In the genomic region with DNA sequence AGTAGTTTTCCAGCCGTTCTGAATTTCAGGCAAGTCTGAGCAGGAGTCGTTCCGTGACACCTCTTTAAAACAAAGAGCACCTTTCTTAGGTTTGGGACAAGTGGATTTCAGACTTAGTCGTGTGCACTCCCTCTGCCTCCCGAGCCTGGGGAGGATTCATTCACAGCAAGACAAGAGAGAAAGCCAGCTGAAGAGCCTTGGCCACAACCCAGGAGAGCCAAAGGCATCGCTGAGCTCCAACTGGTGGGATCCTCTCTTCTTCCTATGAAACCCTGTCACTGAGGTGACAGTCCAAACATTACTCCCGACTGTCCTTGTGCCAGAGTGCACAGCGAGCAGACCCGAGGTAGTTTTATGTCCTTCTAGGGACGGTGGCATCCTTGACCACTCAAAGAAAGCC, we compare ENCODE assay signal across 32 mouse cellular contexts. TPM values are rescaled to one million over a fixed set of nuclear protein-coding genes. Genes with fewer than 3 reads are reported as not detected.
"Had no signal": no experiment of that assay in that cellular context is flagged by ENCODE, and none has a peak within 500 bp of the region (broad histone marks: within the 10 kb centered on the region; RNA-seq: fewer than 3 reads in every experiment).

No protein-coding gene starts in this region.

- H3K27ac ChIP-seq: intestine, embryonic 15.5 days; kidney, embryonic 15.5 days; limb, embryonic 12.5 days; limb, embryonic 15.5 days; liver, embryonic 14.5 days; midbrain, embryonic 12.5 days; neural tube, embryonic 13.5 days; stomach, postnatal 0 days had no signal

- H3K4me1 ChIP-seq: intestine, embryonic 15.5 days; kidney, embryonic 15.5 days; limb, embryonic 12.5 days; limb, embryonic 15.5 days; midbrain, embryonic 12.5 days; neural tube, embryonic 13.5 days had no signal

- H3K36me3 ChIP-seq: intestine, embryonic 15.5 days; kidney, embryonic 15.5 days; limb, embryonic 12.5 days; limb, embryonic 15.5 days; midbrain, embryonic 12.5 days had no signal

- H3K27me3 ChIP-seq: intestine, embryonic 15.5 days had no signal

- DNase-seq: kidney, adult 11 months; kidney, adult 8-10 months; kidney, postnatal 10 days; kidney, postnatal 36 days; layer of hippocampus, adult 9-11 months; liver, postnatal 0 days; lung, postnatal 14 days; retina, postnatal 1 day; right cerebral cortex, postnatal 4 days; thymus, adult 2 months; thymus, postnatal 14 days; thymus, postnatal 4 days had no signal

- ATAC-seq: intestine, embryonic 15.5 days; liver, postnatal 0 days; midbrain, embryonic 16.5 days had no signal

- H3K9ac ChIP-seq: intestine, embryonic 15.5 days; kidney, embryonic 15.5 days; limb, embryonic 12.5 days; limb, embryonic 15.5 days; liver, embryonic 14.5 days; liver, postnatal 0 days; midbrain, embryonic 12.5 days; neural tube, embryonic 13.5 days had no signal

- H3K9me3 ChIP-seq: intestine, embryonic 15.5 days; kidney, embryonic 15.5 days; limb, embryonic 12.5 days; limb, embryonic 15.5 days; midbrain, embryonic 12.5 days; neural tube, embryonic 13.5 days had no signal

- H3K4me3 ChIP-seq: intestine, embryonic 15.5 days; kidney, embryonic 15.5 days; limb, embryonic 12.5 days; limb, embryonic 15.5 days; midbrain, embryonic 12.5 days; myocyte; neural tube, embryonic 13.5 days had no signal

- H3K4me2 ChIP-seq: intestine, embryonic 15.5 days; kidney, embryonic 15.5 days; limb, embryonic 12.5 days; limb, embryonic 15.5 days; liver, embryonic 11.5 days; midbrain, embryonic 12.5 days; neural tube, embryonic 13.5 days had no signal

RNA-seq across cellular contexts. Expression of a gene that starts 10.7 kb away (rescaled TPM):
- total RNA-seq: layer of hippocampus, postnatal 25 days; left cerebral cortex, adult 18-20 months; left cerebral cortex, postnatal 25 days; megakaryocyte progenitor cell, adult 5-6 weeks; megakaryocyte-erythroid progenitor cell, adult 5-6 weeks; monocyte, adult 5-6 weeks; neutrophil, adult 5-6 weeks had no signal
- polyA plus RNA-seq: intestine, embryonic 15.5 days; kidney, embryonic 15.5 days; limb, embryonic 12.5 days; liver, embryonic 11.5 days; liver, embryonic 14.5 days; liver, postnatal 0 days; lung, embryonic 16.5 days; myocyte; stomach, embryonic 14.5 days; stomach, postnatal 0 days had no signal

RNA-seq across cellular contexts. Expression of a gene that starts 43.9 kb away (rescaled TPM):
- total RNA-seq: megakaryocyte progenitor cell, adult 5-6 weeks; megakaryocyte-erythroid progenitor cell, adult 5-6 weeks; monocyte, adult 5-6 weeks; neutrophil, adult 5-6 weeks had no signal
